ENCODE assay signal across 9 mouse cellular contexts in genomic region chr19:34551981-34552380, GRCm38 (mm10). TPM values are rescaled to one million over a fixed set of nuclear protein-coding genes. Genes with fewer than 3 reads are reported as not detected.
A peak's percentile ranks its signal among the peaks of the same experiment; 100 is the strongest.
DNase-seq lines count a peak whose midpoint lies in the region; ATAC-seq and TF ChIP-seq lines count a peak whose summit lies in the region.
"Had no signal": no experiment of that assay in that cellular context is flagged by ENCODE, and none has a peak within 500 bp of the region (broad histone marks: within the 10 kb centered on the region; RNA-seq: fewer than 3 reads in every experiment).

No protein-coding gene starts in this region.

- 0 out of 2 replicates have a peak, but pooled peaks have one; percentile 22 for TF ChIP-seq POLR2A in heart, adult 2 months (IDR thresholded peaks at IDR 0.05; ENCODE audit: insufficient read depth, low read depth, low read length)

- peak overlapping the region; percentile 64 for H3K27ac ChIP-seq in limb, embryonic 12.5 days
- H3K27ac ChIP-seq in limb, embryonic 10.5 days = no peak overlapping the region
- H3K27ac ChIP-seq in heart, adult 2 months = peak overlapping the region; percentile 77
- peak overlapping the region; percentile 75 for H3K27ac ChIP-seq in kidney, postnatal 0 days
- H3K27ac ChIP-seq in macrophage = peak overlapping the region; percentile 9; the same call in 1 of the 2 replicates
- H3K27ac ChIP-seq: left cerebral cortex, adult 2 months had no signal

- H3K79me2 ChIP-seq in heart, adult 2 months (replicated peaks; ENCODE audit: control insufficient read depth, insufficient read depth, low read length) = no peaks in the 10 kb centered on the region
- peaks cover 32% of the 10 kb centered on the region; the same call in 1 of the 2 replicates for H3K79me2 ChIP-seq in macrophage (ENCODE audit: inconsistent target)

- TF ChIP-seq CTCF in heart, adult 2 months (IDR thresholded peaks at IDR 0.05) = peak; percentile 21; the same call in 1 of the 2 replicates
- TF ChIP-seq CTCF in kidney, postnatal 0 days (IDR thresholded peaks at IDR 0.05; ENCODE audit: low read depth) = no peak

- WGBS in limb, embryonic 12.5 days = 33% methylated on average over 5 of the region's 5 CpGs
- WGBS in limb, embryonic 10.5 days = 71% methylated on average over 5 of the region's 5 CpGs
- WGBS in heart, adult 2 months = 19% methylated on average over 5 of the region's 5 CpGs
- 32% methylated on average over 5 of the region's 5 CpGs for WGBS in kidney, postnatal 0 days
- WGBS in macrophage (ENCODE audit: missing documents) = 59% methylated on average over 5 of the region's 5 CpGs

- no peak for TF ChIP-seq EP300 in heart, adult 2 months (IDR thresholded peaks at IDR 0.05; ENCODE audit: insufficient read depth, low read depth, low read length)

- no peaks in the 10 kb centered on the region for H3K36me3 ChIP-seq in limb, embryonic 12.5 days
- no peaks in the 10 kb centered on the region for H3K36me3 ChIP-seq in limb, embryonic 10.5 days
- peaks cover 17% of the 10 kb centered on the region for H3K36me3 ChIP-seq in heart, adult 2 months (ENCODE audit: control insufficient read depth, insufficient read depth, low read length)
- H3K36me3 ChIP-seq in kidney, postnatal 0 days (ENCODE audit: insufficient read depth, low read length) = no peaks in the 10 kb centered on the region
- no peaks in the 10 kb centered on the region for H3K36me3 ChIP-seq in macrophage (ENCODE audit: inconsistent target)

- no peaks in the 10 kb centered on the region for H3K9me3 ChIP-seq in limb, embryonic 12.5 days
- H3K9me3 ChIP-seq in limb, embryonic 10.5 days (replicated peaks) = no peaks in the 10 kb centered on the region
- H3K9me3 ChIP-seq in kidney, postnatal 0 days (replicated peaks; ENCODE audit: low read length) = no peaks in the 10 kb centered on the region

- H3K9ac ChIP-seq in limb, embryonic 12.5 days (replicated peaks) = no peak overlapping the region
- H3K9ac ChIP-seq in heart, adult 2 months (ENCODE audit: low read depth, low read length) = peak overlapping the region; percentile 51
- H3K9ac ChIP-seq in kidney, postnatal 0 days (ENCODE audit: low read depth, low read length) = 0 out of 2 replicates have a peak overlapping the region, but pooled peaks have one; percentile 14

- no peaks in the 10 kb centered on the region; the same call in 1 of the 2 replicates for H3K27me3 ChIP-seq in limb, embryonic 12.5 days
- H3K27me3 ChIP-seq in limb, embryonic 10.5 days (ENCODE audit: low read depth, poor library complexity, severe bottlenecking) = no peaks in the 10 kb centered on the region
- H3K27me3 ChIP-seq in heart, adult 2 months (ENCODE audit: control insufficient read depth, insufficient read depth, low read length) = no peaks in the 10 kb centered on the region
- no peaks in the 10 kb centered on the region for H3K27me3 ChIP-seq in kidney, postnatal 0 days (ENCODE audit: insufficient read depth, low read length)

- ATAC-seq in limb, embryonic 12.5 days (ENCODE audit: insufficient number of reproducible peaks, insufficient read depth, low FRiP score, low TSS enrichment, low read depth) = no peak
- ATAC-seq in kidney, postnatal 0 days (replicated peaks; ENCODE audit: low FRiP score, low read depth) = no peak

- DNase-seq in limb, embryonic 10.5 days (ENCODE audit: low spot score) = no peak
- peak in 1 of 2 experiments; percentile 39 for DNase-seq in heart, adult 2 months
- peak; percentile 85 for DNase-seq in kidney, postnatal 0 days (ENCODE audit: low spot score)
- DNase-seq in c-Kit-positive CD71-positive TER-119-positive erythroid progenitor cells, embryonic 14.5 days (ENCODE audit: low spot score) = no peak
- no peak for DNase-seq in urinary bladder, adult 2 months (ENCODE audit: low spot score)
- no peak for DNase-seq in right cerebral cortex, postnatal 36 days (ENCODE audit: low spot score in 2 of 2)

- H3K4me1 ChIP-seq in limb, embryonic 12.5 days (replicated peaks) = peaks cover 14% of the 10 kb centered on the region
- peaks cover 11% of the 10 kb centered on the region; the same call in 1 of the 2 replicates for H3K4me1 ChIP-seq in limb, embryonic 10.5 days
- peaks cover 9% of the 10 kb centered on the region for H3K4me1 ChIP-seq in heart, adult 2 months (ENCODE audit: control insufficient read depth, insufficient read depth, low read length)
- peaks cover 7% of the 10 kb centered on the region; the same call in 1 of the 2 replicates for H3K4me1 ChIP-seq in kidney, postnatal 0 days (replicated peaks; ENCODE audit: insufficient read depth, low read length)

- intact Hi-C loops in heart, adult 2 months (cut with DNase I) = loop anchor here (2.0 to 5.0 kb wide), 5 partner anchors 25 to 309 kb away; partner anchors contain the start of genes Ifit3, Ifit3b and Lipa

- no peak overlapping the region for H3K4me3 ChIP-seq in limb, embryonic 12.5 days (replicated peaks)
- no peak overlapping the region for H3K4me3 ChIP-seq in limb, embryonic 10.5 days
- H3K4me3 ChIP-seq in heart, adult 2 months = no peak overlapping the region
- no peak overlapping the region for H3K4me3 ChIP-seq in kidney, postnatal 0 days (replicated peaks; ENCODE audit: low read depth, low read length)
- no peak overlapping the region for H3K4me3 ChIP-seq in macrophage (ENCODE audit: inconsistent target)
- H3K4me3 ChIP-seq: left cerebral cortex, adult 2 months had no signal

- H3K4me2 ChIP-seq in limb, embryonic 12.5 days = peak overlapping the region; percentile 30; the same call in 1 of the 2 replicates
- H3K4me2 ChIP-seq in kidney, postnatal 0 days (ENCODE audit: low read length) = peak overlapping the region; percentile 43

RNA-seq across cellular contexts. Expression of gene Ifit2, which starts 1.5 kb away (rescaled TPM):
- polyA plus RNA-seq in limb, embryonic 12.5 days (2016; fragmentation: Nextera tagmentation; extraction: Ambion mirVana) = 9.0 and 10.3 TPM in 2 replicates
- polyA plus RNA-seq in limb, embryonic 10.5 days (2016; fragmentation: Nextera tagmentation; extraction: Ambion mirVana) = 4.5 and 6.0 TPM in 2 replicates
- 1 to 10 TPM; 3.4 to 4.2 TPM for total RNA-seq in heart, adult 2 months (2021)
- polyA plus RNA-seq in heart, adult 2 months (2012; rRNA removed) = 1.8 and 5.3 TPM in 2 replicates
- 12.0 and 12.3 TPM in 2 replicates for polyA plus RNA-seq in kidney, postnatal 0 days (2015; fragmentation: Nextera tagmentation; extraction: Ambion mirVana)
- total RNA-seq in macrophage (2018; cell fraction: chromatin; rRNA removed) = 1,000 to 10,000 TPM in 6 of 26 experiments, 100 to 1,000 TPM in 12, 10 to 100 TPM in 8; 30.4 to 2,097 (median 579) TPM
- total RNA-seq in macrophage (2018; cell fraction: cytosol; rRNA removed) = 1,000 to 10,000 TPM in 14 of 26 experiments, 100 to 1,000 TPM in 12; 225 to 3,895 (median 1,756) TPM
- 1,000 to 10,000 TPM in 16 of 26 experiments, 100 to 1,000 TPM in 9, 10 to 100 TPM in 1; 77.5 to 3,890 (median 2,245) TPM for total RNA-seq in macrophage (2018; cell fraction: nucleus; rRNA removed)
- 92.3 to 757 TPM (median 307 TPM) in 3 replicates for polyA plus RNA-seq in macrophage (2018)
- polyA plus RNA-seq in urinary bladder, adult 2 months (2012; rRNA removed) = 7.8 and 8.4 TPM in 2 replicates

RNA-seq across cellular contexts. Expression of gene Lipa, which starts 24.7 kb away (rescaled TPM):
- polyA plus RNA-seq in limb, embryonic 12.5 days (2016; fragmentation: Nextera tagmentation; extraction: Ambion mirVana) = 25.9 and 27.9 TPM in 2 replicates
- 18.8 and 20.9 TPM in 2 replicates for polyA plus RNA-seq in limb, embryonic 10.5 days (2016; fragmentation: Nextera tagmentation; extraction: Ambion mirVana)
- 10 to 100 TPM; 24.9 to 25.1 TPM for total RNA-seq in heart, adult 2 months (2021)
- 18.8 and 30.9 TPM in 2 replicates for polyA plus RNA-seq in heart, adult 2 months (2012; rRNA removed)
- polyA plus RNA-seq in kidney, postnatal 0 days (2015; fragmentation: Nextera tagmentation; extraction: Ambion mirVana) = 48.0 and 51.4 TPM in 2 replicates
- 100 to 1,000 TPM in 15 of 26 experiments, 10 to 100 TPM in 11; 33.8 to 485 (median 111) TPM for total RNA-seq in macrophage (2018; cell fraction: chromatin; rRNA removed)
- total RNA-seq in macrophage (2018; cell fraction: cytosol; rRNA removed) = 1,000 to 10,000 TPM in 4 of 26 experiments, 100 to 1,000 TPM in 22; 457 to 1,368 (median 726) TPM
- 1,000 to 10,000 TPM in 3 of 26 experiments, 100 to 1,000 TPM in 23; 198 to 1,229 (median 648) TPM for total RNA-seq in macrophage (2018; cell fraction: nucleus; rRNA removed)
- polyA plus RNA-seq in macrophage (2018) = 951 to 1,428 TPM (median 1,047 TPM) in 3 replicates
- polyA plus RNA-seq in urinary bladder, adult 2 months (2012; rRNA removed) = 34.7 and 34.8 TPM in 2 replicates

RNA-seq across cellular contexts. Expression of gene Ifit3, which starts 31.4 kb away (rescaled TPM):
- polyA plus RNA-seq in limb, embryonic 12.5 days (2016; fragmentation: Nextera tagmentation; extraction: Ambion mirVana) = 2.1 and 3.6 TPM in 2 replicates
- polyA plus RNA-seq in limb, embryonic 10.5 days (2016; fragmentation: Nextera tagmentation; extraction: Ambion mirVana) = 0.28 TPM in 1 of 2 replicates, not detected in the other
- total RNA-seq in heart, adult 2 months (2021) = 1 to 10 TPM; 3.7 to 4.4 TPM
- polyA plus RNA-seq in heart, adult 2 months (2012; rRNA removed) = 2.9 and 7.6 TPM in 2 replicates
- 18.3 and 22.9 TPM in 2 replicates for polyA plus RNA-seq in kidney, postnatal 0 days (2015; fragmentation: Nextera tagmentation; extraction: Ambion mirVana)
- total RNA-seq in macrophage (2018; cell fraction: chromatin; rRNA removed) = 1,000 to 10,000 TPM in 5 of 26 experiments, 100 to 1,000 TPM in 14, 10 to 100 TPM in 7; 56.4 to 1,330 (median 558) TPM
- total RNA-seq in macrophage (2018; cell fraction: cytosol; rRNA removed) = 1,000 to 10,000 TPM in 13 of 26 experiments, 100 to 1,000 TPM in 13; 197 to 2,399 (median 937) TPM
- total RNA-seq in macrophage (2018; cell fraction: nucleus; rRNA removed) = 1,000 to 10,000 TPM in 13 of 26 experiments, 100 to 1,000 TPM in 12, 10 to 100 TPM in 1; 99.6 to 2,418 (median 1,000) TPM
- 215 to 762 TPM (median 269 TPM) in 3 replicates for polyA plus RNA-seq in macrophage (2018)
- 29.5 and 44.7 TPM in 2 replicates for polyA plus RNA-seq in urinary bladder, adult 2 months (2012; rRNA removed)

RNA-seq across cellular contexts. Expression of gene Ifit1bl1, which starts 49.8 kb away (rescaled TPM):
- 0.21 and 0.40 TPM in 2 replicates for polyA plus RNA-seq in limb, embryonic 12.5 days (2016; fragmentation: Nextera tagmentation; extraction: Ambion mirVana)
- not detected in 2 replicates for polyA plus RNA-seq in limb, embryonic 10.5 days (2016; fragmentation: Nextera tagmentation; extraction: Ambion mirVana)
- 1 to 10 TPM; 1.5 to 1.8 TPM for total RNA-seq in heart, adult 2 months (2021)
- polyA plus RNA-seq in heart, adult 2 months (2012; rRNA removed) = 1.3 and 2.8 TPM in 2 replicates
- polyA plus RNA-seq in kidney, postnatal 0 days (2015; fragmentation: Nextera tagmentation; extraction: Ambion mirVana) = 0.78 and 1.7 TPM in 2 replicates
- 10 to 100 TPM in 14 of 26 experiments, 1 to 10 TPM in 3, under 1 TPM in 6, not detected in 3; 0.38 to 79.7 (median 17.9) TPM for total RNA-seq in macrophage (2018; cell fraction: chromatin; rRNA removed)
- total RNA-seq in macrophage (2018; cell fraction: cytosol; rRNA removed) = 100 to 1,000 TPM in 13 of 26 experiments, 10 to 100 TPM in 4, 1 to 10 TPM in 9; 4.7 to 597 (median 84.5) TPM
- total RNA-seq in macrophage (2018; cell fraction: nucleus; rRNA removed) = 100 to 1,000 TPM in 13 of 26 experiments, 10 to 100 TPM in 2, 1 to 10 TPM in 11; 1.0 to 406 (median 63.2) TPM
- 5.2 to 71.8 TPM (median 6.7 TPM) in 3 replicates for polyA plus RNA-seq in macrophage (2018)
- polyA plus RNA-seq in urinary bladder, adult 2 months (2012; rRNA removed) = 0.84 and 0.87 TPM in 2 replicates

RNA-seq across cellular contexts. Expression of gene Ifit3b, which starts 55.8 kb away (rescaled TPM):
- 0.67 and 1.1 TPM in 2 replicates for polyA plus RNA-seq in limb, embryonic 12.5 days (2016; fragmentation: Nextera tagmentation; extraction: Ambion mirVana)
- polyA plus RNA-seq in limb, embryonic 10.5 days (2016; fragmentation: Nextera tagmentation; extraction: Ambion mirVana) = 0.23 TPM in 1 of 2 replicates, not detected in the other
- total RNA-seq in heart, adult 2 months (2021) = 1 to 10 TPM; 1.2 to 1.4 TPM
- 0.90 and 2.4 TPM in 2 replicates for polyA plus RNA-seq in heart, adult 2 months (2012; rRNA removed)
- polyA plus RNA-seq in kidney, postnatal 0 days (2015; fragmentation: Nextera tagmentation; extraction: Ambion mirVana) = 4.1 and 5.1 TPM in 2 replicates
- total RNA-seq in macrophage (2018; cell fraction: chromatin; rRNA removed) = 10 to 100 TPM in 18 of 26 experiments, 1 to 10 TPM in 8; 1.6 to 98.6 (median 29.8) TPM
- 100 to 1,000 TPM in 14 of 26 experiments, 10 to 100 TPM in 12; 26.4 to 491 (median 133) TPM for total RNA-seq in macrophage (2018; cell fraction: cytosol; rRNA removed)
- 100 to 1,000 TPM in 13 of 26 experiments, 10 to 100 TPM in 12, 1 to 10 TPM in 1; 8.7 to 374 (median 106) TPM for total RNA-seq in macrophage (2018; cell fraction: nucleus; rRNA removed)
- 29.7 to 123 TPM (median 34.2 TPM) in 3 replicates for polyA plus RNA-seq in macrophage (2018)
- 6.8 and 10.8 TPM in 2 replicates for polyA plus RNA-seq in urinary bladder, adult 2 months (2012; rRNA removed)

Comparison
In these comparisons a context has a peak if more than half of its experiments do, and no peak if none do; other contexts are left out.
1. RNA of gene Lipa, which starts 24.7 kb away (polyA plus RNA-seq): 951 to 1,428 TPM in macrophage; 48.0 to 51.4 TPM in kidney, postnatal 0 days, 34.7 to 34.8 TPM in urinary bladder, adult 2 months, 25.9 to 27.9 TPM in limb, embryonic 12.5 days, 18.8 to 20.9 TPM in limb, embryonic 10.5 days and 18.8 to 30.9 TPM in heart, adult 2 months; every median in the first group is over 10 times any median in the second.